Mouse (Mus musculus) testis, postnatal 10 days (tissue): ENCODE measurements around the gene Bbx.

Source experiments
- DNase-seq: peaks from one replicate; pipeline ENCODE4 v3.0.0; 2021; ENCODE audit warnings: low spot score

The Bbx gene

DNA sequence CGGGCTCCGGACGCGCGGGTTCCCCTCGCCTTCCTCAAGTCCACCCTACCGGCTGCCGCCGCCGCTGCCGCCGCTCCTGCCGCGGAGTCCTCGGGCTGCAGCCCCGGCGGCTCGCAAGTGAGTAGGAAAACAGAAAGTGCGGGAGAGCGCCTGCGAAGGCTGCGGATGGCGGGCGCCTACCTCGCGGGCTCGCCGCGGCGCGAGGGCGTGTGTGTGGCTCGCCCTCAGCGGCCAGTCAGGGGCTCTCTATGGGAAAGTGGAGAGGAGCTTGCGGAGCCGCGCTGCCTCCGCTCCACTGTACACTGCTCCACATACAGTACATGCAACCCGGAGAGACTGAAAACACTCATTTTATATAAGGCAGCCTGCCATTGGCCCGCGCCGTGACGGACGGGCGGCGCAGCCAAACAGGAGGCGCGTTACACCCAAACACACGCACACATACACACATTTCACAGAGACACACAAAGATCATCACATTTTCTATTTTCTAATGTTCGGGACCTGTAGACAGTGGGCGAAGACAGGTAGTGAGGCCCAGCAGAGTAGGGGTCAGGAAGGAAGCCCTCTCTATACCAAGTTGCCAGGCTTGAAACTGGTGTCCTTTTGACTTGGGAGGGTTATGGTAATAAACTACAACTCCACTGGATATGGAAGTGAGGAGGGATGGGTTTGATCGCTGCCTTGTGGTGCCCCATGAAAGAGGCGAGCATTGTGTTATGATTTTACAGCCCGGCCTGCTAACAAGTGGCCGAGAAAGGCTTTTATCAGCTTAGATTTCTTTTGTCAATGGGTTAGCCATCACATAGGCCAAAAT lies at the start of gene Bbx:
TSS of gene Bbx (minus strand) at position 329 of the 817 bp plus-strand sequence.
- DNase-seq, result peak; percentile 94

DNA sequence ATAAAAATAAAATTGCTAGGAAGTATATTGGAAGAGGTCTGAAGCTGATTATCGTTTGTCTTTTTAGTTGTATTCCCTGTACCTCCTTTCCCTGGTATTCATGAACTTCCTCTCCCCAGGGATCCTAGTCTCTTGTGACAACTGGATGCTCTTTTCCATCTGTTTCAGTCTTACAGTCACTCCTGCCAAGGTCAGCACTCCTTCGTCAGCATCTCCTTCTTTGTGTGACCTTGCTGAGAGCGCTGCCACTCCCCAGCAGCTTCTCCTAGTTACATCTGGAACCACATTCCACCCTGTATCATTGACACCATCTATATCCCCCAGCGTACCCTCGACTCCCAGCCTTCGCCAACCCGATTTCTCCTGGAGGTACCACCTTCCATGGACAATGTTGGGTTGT lies 49.7 kb upstream of the Bbx start:
- no peak for DNase-seq

DNA sequence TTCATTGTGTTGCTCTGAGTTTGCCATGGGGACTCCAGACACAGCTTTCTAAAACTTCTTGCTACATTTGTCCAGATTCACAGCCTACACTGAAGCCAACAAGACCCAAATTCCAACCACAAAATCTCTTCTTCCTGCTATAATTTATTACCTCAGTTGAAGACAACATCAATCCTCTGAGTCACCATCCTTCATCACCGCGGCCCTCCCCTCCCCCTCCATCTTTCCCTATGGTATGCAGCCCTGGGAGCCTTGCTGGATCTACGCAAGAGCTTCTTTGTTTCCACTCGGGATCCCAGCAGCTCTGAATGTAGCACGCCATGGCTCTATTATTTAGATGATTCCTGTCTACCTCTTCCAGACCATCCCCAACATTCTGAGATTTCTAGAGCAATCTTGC lies 49.2 kb upstream of the Bbx start:
- no peak for DNase-seq

DNA sequence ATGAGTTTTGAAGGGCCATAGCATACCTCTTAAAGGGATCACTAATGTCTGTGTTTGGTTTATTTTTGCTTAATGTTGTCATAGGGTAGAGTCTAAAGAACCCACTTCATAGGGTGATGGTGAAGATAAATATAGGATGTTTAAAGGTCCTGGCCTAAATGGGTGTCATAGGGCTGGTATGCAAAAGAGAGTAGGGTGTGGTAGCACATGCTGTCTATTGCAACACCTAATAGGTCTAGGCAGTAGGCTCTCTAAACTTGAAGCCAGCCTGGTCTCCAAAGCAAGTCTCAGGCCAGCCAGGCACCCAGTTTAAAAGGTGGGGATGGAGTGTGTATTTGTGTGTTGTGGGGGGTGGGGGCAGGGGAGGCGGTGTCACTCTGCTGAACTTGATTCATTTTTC lies 46.5 kb upstream of the Bbx start:
- DNase-seq, result no peak

DNA sequence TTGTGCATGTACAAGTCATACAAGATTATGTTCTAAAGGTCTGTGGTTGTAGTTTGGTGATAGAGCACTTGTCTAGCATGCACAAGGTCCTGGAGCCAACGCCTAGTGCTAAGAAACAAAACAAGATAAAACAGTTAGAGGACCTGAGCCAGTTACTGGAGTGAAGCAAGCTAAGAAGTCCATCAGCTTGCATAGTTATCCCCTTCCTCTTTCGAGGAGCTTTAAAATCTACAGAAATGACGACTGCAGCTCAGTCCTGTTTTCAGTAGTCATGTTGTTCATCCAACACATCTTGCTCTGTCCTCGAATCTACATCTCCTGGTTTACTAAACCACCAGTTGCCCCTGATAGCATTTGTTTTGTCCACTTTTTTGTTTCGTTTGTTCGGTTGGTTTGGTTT lies 45.4 kb upstream of the Bbx start:
- no peak for DNase-seq

DNA sequence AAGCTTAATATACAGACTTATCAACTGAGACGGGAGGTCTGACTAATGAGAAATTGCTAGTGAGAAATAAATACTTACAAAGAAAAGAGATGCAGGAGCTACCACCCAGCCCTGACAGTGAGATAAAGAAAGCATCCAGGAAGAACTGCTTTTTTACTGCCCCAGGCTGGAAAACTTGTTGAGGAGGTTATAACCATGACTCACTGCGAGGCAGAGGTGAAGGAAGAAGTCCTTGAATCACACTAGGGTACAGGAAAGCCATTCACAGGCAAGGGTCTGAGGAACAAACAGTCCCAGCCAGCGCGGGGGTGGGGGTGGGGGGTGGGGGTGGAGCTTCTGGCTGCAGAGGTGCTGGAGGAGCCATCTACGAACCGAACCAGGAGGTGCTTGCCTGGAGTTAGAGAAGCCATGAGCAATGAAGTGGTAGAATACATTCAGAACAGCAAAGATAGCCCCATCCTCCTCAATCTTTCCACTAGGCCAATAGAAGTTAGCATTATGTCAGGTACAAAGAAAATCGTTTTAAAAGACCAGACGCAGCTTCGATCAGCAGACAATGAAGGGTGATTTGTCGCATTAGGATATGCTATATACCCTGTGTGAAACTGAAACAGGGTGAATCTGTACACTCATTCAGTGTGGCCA lies 30.2 kb upstream of the Bbx start:
- DNase-seq, result no peak

DNA sequence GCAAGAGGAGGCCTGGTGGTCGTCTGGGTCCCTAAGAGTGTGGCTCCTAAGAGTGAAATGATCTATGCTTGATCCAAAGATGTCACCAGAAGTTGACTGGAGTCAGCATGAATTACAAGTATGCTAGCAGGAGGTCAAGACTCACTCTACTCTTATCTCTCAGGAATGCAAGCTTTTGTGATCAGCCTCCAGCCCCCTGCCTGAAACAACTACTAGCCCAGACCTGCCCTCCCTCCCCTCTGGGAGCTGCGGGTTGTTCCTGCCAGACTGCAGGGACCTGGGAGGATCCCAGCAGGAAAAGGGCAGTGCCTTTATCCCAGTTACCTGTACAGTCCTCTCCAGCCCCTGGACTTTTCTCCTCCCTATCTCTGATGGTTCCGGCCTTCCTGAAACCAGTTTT lies 27.0 kb upstream of the Bbx start:
- DNase-seq, result no peak

DNA sequence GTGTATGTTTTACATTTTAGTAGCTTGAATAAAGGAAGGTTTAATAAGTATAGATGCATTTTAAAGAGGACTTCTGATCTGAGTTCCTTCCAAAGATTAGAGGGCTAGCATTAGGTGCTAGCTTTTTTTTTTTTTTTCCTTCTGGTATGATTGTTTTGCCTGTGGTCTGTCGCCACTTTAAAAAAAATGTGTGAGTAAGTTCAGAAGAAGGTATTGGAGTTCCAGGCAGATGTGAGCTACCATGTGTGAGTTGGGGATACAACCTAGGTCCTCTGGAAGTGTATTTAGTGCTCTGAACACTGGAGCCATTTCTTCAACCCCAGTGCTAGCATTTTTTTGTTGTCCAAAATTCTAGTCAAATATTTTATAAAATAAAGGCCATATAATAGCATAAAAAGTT lies 23.9 kb upstream of the Bbx start:
- no peak for DNase-seq

DNA sequence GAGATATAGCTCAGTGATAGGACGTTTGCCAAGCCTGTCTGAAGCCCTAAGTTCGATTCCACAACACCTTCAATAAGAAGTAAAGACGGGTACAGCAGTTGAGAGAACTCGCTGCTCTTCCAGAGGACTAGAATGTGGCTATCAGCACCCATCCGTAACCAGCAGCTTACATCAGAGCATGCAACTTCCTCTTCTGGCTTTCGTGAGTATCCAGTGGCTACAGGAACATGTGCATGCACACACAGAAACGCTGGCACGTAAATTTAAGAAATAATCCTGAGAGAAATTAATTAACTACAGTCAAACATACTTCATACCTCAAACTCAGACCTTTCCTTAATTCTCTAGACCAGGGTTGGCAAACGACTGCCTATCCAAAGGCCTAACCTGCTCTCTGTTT lies 16.9 kb upstream of the Bbx start:
- no peak for DNase-seq

DNA sequence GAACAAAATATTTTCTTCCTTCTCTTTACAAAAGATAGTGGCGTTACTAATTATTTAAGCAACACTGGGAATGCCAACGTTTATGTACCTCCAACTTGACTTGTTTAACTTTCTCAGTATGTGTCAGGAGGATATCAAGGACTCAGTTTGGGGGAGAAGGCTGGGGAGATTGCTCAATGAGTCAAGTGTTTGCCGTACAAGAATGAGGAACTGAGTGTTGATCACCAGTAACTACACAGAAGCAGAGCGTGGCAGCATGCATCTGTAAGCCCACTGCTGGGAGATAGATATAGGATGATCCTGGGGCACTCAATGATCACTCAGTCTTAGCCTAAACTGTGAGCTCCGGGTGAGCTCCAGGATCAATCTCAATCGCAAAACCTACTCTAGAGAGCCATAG lies 12.8 kb upstream of the Bbx start:
- DNase-seq, result no peak

DNA sequence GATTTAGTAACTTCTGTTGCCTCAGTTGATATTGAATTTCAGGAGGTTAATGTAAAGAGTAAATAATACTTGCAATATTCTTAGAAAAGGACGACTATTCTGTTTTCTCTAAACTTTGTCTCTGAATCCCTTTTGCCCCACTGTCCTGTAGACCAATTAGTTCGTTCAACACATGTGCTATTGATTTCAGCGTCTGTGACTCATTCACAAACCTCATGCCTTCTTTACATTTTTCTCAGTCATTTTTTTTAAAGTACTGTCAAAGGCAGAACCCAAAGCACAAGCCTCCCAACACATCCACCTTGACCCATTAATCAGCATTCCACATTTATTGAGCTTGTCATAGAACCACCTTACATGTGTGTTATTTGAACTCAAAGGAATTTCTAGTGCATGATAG lies 6.6 kb upstream of the Bbx start:
- no peak for DNase-seq

DNA sequence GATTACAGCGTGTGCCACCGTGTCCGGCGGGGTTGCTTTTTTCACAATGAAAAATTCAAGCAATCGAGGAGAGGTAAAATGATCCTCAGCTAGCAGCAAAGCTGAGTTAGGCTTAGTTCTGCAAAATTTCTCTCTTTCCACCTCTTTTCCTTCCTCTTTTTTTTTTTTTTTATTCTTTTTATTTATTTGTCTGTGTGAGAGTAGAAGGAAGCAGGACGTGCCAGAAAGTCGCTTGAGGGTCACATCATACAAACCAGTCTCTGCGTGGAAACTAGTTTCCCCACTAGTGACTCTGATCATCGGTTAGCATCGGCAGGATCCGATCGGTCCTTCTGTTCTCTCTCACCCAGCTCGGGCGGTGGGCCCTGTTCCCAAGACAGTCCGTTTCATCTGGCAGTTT lies 5.6 kb upstream of the Bbx start:
- DNase-seq, result no peak

DNA sequence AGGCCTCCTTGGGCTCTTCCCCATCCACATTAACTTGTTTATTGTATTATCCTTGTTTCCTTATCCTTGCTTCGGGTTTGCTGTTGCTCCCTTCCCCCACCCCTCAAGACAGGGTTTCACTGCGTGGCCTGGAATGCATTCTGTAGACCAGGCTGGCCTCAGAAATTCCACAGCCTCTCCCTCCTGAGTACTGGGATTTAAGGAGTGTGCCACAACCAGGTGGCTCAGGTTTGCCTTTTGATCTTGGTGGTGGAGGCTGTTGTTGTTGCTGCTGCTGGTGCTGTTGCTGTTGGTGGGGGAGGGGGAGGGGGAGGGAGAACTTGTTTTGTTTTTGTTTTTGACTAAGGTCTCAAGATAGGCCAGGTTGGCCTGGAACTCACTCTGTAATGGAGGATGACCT lies 5.1 kb upstream of the Bbx start:
- no peak for DNase-seq

DNA sequence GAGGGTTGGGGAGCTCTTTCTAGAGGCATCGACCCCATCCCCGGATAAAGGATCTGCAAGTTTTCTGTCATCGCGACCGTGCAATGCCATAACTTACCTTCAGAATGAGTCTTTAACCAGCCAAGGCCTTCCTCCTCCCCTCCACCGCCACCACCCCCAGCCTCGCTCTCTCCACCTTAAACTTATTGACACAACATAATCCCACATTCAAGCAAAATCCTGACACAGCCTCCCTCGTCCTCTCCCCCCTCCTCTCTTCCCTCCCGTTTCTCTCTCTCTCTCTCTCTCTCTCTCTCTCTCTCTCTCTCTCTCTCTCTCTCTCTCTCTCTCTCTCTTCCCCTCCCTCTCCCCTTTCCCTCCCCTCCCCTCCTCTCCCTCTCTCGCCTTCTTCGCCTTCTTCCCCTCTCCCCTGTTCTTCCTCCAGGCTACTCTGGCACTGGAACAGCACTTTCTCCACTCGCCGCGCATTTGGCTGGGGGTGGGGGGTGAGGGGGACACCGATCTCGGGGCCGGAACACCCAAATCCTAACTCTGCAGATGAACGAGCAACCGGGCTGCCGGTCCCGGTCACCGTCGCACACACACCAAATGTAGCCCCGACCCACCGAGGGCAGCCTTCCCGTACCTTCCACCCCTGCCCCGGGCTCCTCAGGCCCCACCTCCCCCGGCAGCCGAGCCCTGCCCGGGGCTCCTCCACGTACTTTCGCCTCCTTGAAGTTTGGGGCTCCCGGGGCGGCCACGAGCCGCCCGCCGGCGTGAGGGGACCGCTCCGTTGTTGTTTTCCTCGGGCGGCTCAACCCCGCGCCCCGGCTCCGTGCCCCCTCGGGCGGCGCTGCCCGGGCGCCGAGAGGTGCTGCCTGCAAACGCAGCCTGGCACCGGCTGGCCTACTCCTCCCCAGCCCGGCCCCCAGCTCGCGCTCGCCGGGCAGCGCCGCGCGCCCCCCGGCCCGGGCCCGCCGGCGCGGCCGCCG lies 894 bp downstream of the Bbx start:
- peak; percentile 69 for DNase-seq

DNA sequence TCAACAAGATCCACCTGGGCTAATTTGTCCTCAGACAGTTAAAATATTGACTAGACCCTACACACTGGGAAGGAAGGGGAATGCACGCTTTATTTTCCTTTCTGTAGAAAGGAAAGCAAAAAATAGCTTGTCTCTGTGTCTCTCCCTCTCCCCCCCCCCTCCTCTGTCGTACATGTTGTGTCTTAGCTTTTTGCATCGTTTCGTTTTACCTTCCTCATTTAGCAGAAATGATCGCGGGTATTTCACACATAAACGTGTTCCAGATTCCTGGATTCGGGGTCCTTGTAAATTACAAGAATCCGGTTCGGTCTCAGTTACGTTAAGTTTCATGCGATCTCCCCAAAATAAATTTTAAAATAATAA lies 1.7 kb downstream of the Bbx start:
- no peak for DNase-seq

DNA sequence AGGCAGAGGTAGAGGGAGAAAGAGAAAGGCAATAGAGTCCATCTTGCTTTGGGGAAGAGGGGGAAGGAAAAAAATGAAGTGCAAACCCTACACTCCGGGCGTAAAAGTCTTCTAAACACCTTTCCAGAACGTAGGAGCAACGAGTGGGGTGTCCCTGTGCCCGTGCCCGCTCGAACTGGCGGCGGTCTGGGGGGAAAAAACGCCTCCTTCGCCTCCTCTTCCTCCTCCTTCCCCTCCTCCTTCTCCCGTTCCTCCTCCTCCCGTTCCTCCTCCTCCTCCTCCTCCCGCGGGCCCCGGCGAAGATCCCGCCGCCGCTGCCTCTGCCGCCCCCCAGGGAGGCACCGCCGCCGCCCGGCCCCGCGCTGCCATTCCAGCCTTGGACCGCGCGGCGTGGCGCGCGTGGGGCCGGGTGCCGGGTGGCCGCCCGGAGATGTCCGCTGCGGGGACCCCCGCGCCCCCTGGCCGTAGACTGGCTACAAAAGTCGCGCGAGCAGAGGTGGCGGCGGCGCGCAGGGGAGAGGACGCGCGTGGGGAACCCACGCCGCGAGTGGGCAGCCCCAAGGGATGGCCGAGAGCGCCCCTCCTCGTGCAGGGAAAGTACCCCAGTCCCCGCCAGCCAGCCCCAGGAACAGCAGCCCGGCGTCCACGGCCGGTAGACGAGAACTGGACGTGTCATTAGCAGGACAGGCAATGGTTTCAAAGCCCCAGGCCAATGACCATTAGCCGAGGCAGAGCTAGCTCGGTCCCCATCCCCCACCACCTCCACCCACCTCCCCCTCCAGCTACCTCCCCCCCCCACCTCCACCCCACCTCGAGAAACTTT lies 2.3 kb downstream of the Bbx start:
- DNase-seq, result peak; percentile 71

DNA sequence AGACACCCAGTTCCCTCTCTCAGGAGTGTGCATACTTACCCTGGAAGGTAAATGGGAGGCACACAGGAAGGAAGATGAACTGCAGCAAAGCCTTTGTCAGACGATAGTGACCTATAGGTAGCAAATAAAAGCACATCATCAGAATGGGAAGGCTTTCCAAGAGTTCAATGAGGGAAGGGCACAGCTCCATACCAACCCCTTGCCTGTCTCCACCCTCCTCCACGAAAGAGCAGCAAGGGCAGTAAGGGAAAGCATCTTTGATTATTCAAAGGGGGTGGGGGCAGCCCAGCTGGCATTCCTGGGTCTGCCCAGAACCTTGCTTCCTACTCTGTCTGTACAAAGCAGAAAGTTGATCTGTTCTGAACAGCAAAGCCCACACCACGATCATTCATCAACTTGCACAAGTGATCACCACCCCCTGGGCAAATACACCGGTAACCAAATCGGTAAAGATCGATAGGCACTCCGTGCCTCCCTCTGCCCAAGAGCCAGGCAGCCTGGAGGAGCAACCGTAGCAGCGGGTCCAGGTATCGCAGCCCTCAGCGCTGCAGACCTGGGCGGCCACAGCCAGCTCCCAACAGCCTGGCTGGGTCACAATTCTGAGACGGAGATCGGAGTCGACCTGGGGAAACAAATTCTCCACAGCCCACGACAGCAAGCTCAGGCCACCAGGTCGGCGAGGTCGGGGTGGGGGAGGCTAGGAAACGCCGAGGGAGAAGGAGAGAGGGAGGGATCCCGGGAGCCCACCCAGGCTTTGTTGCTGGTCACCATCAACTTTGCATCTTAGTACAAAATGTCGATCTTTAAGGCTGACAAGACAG lies 3.1 kb downstream of the Bbx start:
- DNase-seq, result peak; percentile 47

DNA sequence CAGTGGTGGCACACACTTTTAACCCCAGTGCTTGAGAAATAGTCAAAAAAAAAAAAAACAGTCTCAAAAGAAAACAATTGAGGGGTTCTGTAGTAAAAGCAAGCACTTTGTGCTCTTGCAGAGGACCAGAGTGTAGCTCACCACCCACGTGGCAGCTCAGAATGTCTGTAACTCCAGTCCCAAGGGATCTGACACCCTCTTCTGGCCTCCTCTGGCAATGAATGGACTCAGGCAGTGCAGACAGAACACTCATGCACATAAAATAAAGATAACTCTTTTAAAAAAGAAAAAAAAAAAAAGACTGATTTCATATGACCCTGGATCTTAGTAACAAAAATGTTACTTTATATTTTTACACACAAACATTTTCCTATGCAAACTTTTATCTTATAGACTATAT lies 12.1 kb downstream of the Bbx start:
- peak; percentile 53 for DNase-seq

DNA sequence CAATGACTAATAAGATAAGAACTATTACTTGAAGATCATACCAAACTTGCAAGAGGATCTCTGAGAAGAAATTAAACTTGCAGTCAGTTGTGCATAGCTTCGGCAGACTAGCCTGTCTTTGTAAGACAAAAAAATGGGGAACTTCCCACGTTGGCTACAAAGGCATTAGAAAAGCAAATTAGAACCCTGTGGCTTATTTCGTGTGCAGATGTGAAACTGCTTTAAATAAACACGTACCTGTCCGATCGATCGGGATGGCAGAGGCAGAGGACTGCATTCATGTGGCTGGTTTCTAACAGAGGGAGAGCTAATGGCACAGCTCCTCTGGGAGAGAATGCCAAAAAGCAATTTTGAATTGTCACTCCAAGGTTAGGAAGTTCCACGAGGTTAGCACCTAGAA lies 16.8 kb downstream of the Bbx start:
- DNase-seq, result no peak

DNA sequence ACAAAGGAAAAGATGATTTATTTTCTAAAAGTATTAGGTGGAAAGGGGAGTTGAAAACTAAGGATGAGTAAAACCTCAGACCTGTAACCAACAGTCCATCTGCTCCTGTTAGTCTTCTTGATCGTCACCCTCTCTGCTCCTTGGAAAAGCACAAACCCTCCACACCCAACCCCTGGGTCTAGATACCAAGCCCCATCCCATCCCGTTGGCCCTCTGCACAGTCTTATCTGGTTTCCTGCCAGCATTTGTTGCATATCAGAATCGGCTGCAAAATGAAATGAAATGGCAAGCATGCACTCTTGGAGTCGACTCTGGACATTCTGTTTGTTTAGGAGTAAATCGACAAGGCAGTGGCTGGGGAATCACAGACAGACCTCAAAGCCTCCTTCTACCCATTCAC lies 29.3 kb downstream of the Bbx start:
- no peak for DNase-seq

DNA sequence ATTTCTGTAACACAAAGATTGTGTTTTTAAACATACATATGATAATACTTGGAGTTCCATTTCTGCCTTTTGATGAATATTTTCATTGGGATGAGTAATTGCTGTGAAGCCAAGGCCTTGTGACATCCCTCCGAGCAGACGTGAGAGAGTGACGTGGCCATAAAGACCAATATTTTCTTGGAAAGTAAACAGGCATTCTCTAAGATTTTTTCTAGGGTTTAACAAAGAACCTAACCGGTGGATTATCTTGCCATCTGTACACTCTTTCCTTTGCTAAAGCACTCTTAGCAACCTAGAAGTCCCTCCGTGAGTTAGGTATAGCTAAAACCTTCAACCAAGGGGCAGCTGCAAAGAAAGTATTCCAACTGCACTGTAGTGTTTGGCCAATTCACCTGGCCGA lies 32.4 kb downstream of the Bbx start:
- DNase-seq, result no peak
